ENCODE assay signal across 22 mouse cellular contexts in genomic region chr2:70708986-70709730, GRCm38 (mm10).
A peak's percentile ranks its signal among the peaks of the same experiment; 100 is the strongest.
DNase-seq lines count a peak whose midpoint lies in the region; ATAC-seq and TF ChIP-seq lines count a peak whose summit lies in the region.
"Had no signal": no experiment of that assay in that cellular context is flagged by ENCODE, and none has a peak within 500 bp of the region (broad histone marks: within the 10 kb centered on the region; RNA-seq: fewer than 3 reads in every experiment).

No protein-coding gene starts in this region.

- H3K36me3 ChIP-seq in E14TG2a.4 (ENCODE audit: insufficient read depth, low read length), result peaks cover 40% of the 10 kb centered on the region

- peaks cover 5% of the 10 kb centered on the region; the same call in 1 of the 2 replicates for H3K27me3 ChIP-seq in E14TG2a.4 (ENCODE audit: insufficient read depth, low read length)
- H3K27me3 ChIP-seq: embryonic facial prominence, embryonic 12.5 days; forebrain, embryonic 12.5 days; heart, embryonic 12.5 days; Patski had no signal

- no peak for DNase-seq in frontal cortex, postnatal 25 days (ENCODE audit: low spot score in 2 of 2)
- peak; percentile 31 for DNase-seq in right cerebral cortex, adult 18-20 months
- DNase-seq in right cerebral cortex, postnatal 14 days, result no peak
- peak; percentile 69 for DNase-seq in brain, adult 2 months (ENCODE audit: low read depth, low spot score)
- no peak for DNase-seq in cerebellum, adult 8-10 months
- DNase-seq: adrenal gland, adult 8-10 months; adrenal gland, postnatal 36 days; B cell, adult 2 months; cerebellum, adult 11 months; cerebellum, adult 9-10 months; cerebellum, postnatal 25 days; gastrocnemius, postnatal 10 days; heart, adult 2 months had no signal

- TF ChIP-seq CTCF in E14TG2a.4 (conservative IDR thresholded peaks at IDR 0.05; ENCODE audit: low read length), result no peak

- no peaks in the 10 kb centered on the region for H3K9me3 ChIP-seq in E14TG2a.4 (ENCODE audit: low read length)
- H3K9me3 ChIP-seq: embryonic facial prominence, embryonic 12.5 days; forebrain, embryonic 12.5 days; heart, embryonic 12.5 days; hindbrain, embryonic 10.5 days had no signal

- H3K4me3 ChIP-seq in E14TG2a.4 (replicated peaks; ENCODE audit: low read length), result peak overlapping the region; percentile 43; the same call in 1 of the 2 replicates
- H3K4me3 ChIP-seq: embryonic facial prominence, embryonic 12.5 days; forebrain, embryonic 12.5 days; heart, adult 2 months; heart, embryonic 12.5 days; hindbrain, embryonic 10.5 days had no signal

- H3K4me1 ChIP-seq in E14TG2a.4 (replicated peaks; ENCODE audit: low read depth, low read length), result peaks cover 38% of the 10 kb centered on the region

- ATAC-seq in frontal cortex, adult (ENCODE audit: low TSS enrichment), result peak; percentile 55
- ATAC-seq: CD4-positive, CD25-positive, alpha-beta regulatory T cell, adult 4 months; forebrain, embryonic 16.5 days; Patski had no signal

Comparison
In these comparisons a context has a peak if more than half of its experiments do, and no peak if none do; other contexts are left out.
1. DNase-seq: peak in right cerebral cortex, adult 18-20 months (single experiment) and brain, adult 2 months (single experiment); none in frontal cortex, postnatal 25 days (0 of 2), right cerebral cortex, postnatal 14 days (single experiment) and cerebellum, adult 8-10 months (single experiment).